In genomic region chr8:120505082-120505511, GRCm38 (mm10) we compare ENCODE assay signal across 8 mouse cellular contexts.
DNase-seq lines count a peak whose midpoint lies in the region; ATAC-seq lines count a peak whose summit lies in the region.

No protein-coding gene starts in this region.

- H3K9me3 ChIP-seq in hindbrain, embryonic 14.5 days (ENCODE audit: control insufficient read depth, low read length) = no peaks in the 10 kb centered on the region
- no peaks in the 10 kb centered on the region for H3K9me3 ChIP-seq in midbrain, embryonic 16.5 days (replicated peaks; ENCODE audit: control insufficient read depth, low read length, poor library complexity, severe bottlenecking)

- ATAC-seq in hindbrain, embryonic 14.5 days (ENCODE audit: low FRiP score) = peak; percentile 5; the same call in 1 of the 2 replicates
- ATAC-seq in midbrain, embryonic 16.5 days = peak; percentile 19; the same call in 1 of the 2 replicates

- WGBS in hindbrain, embryonic 14.5 days = 1% methylated on average over 19 of the region's 19 CpGs
- WGBS in midbrain, embryonic 16.5 days = 2% methylated on average over 19 of the region's 19 CpGs

- H3K4me2 ChIP-seq in hindbrain, embryonic 14.5 days (replicated peaks) = peak overlapping the region; percentile 51
- peak overlapping the region; percentile 61 for H3K4me2 ChIP-seq in midbrain, embryonic 16.5 days (ENCODE audit: low read length)

- H3K9ac ChIP-seq in hindbrain, embryonic 14.5 days = peak overlapping the region; percentile 52
- peak overlapping the region; percentile 61 for H3K9ac ChIP-seq in midbrain, embryonic 16.5 days (ENCODE audit: low read depth, low read length)

- no peaks in the 10 kb centered on the region for H3K27me3 ChIP-seq in hindbrain, embryonic 14.5 days (ENCODE audit: control insufficient read depth, insufficient read depth, low read length)
- no peaks in the 10 kb centered on the region for H3K27me3 ChIP-seq in midbrain, embryonic 16.5 days (ENCODE audit: control insufficient read depth, insufficient read depth, low read depth, low read length)

- H3K4me1 ChIP-seq in hindbrain, embryonic 14.5 days (replicated peaks; ENCODE audit: control insufficient read depth, insufficient read depth, low read length) = peaks cover 86% of the 10 kb centered on the region
- H3K4me1 ChIP-seq in midbrain, embryonic 16.5 days (ENCODE audit: control insufficient read depth, insufficient read depth, low read length) = peaks cover 65% of the 10 kb centered on the region

- H3K4me3 ChIP-seq in hindbrain, embryonic 14.5 days (replicated peaks; ENCODE audit: low read length) = peak overlapping the region; percentile 15
- H3K4me3 ChIP-seq in midbrain, embryonic 16.5 days (ENCODE audit: low read depth, low read length) = peak overlapping the region; percentile 18

- DNase-seq in left cerebral cortex, postnatal 4 days = peak; percentile 56
- DNase-seq in left cerebral cortex, postnatal 14 days (ENCODE audit: low spot score in 2 of 2) = no peak
- DNase-seq in cerebellum, postnatal 36 days = peak; percentile 80 to 84
- no peak for DNase-seq in hindbrain, embryonic 14.5 days (ENCODE audit: low spot score)
- no peak for DNase-seq in layer of hippocampus, postnatal 14 days (ENCODE audit: low spot score in 2 of 2)
- no peak for DNase-seq in left cerebral cortex, postnatal 10 days (ENCODE audit: extremely low spot score in 1 of 2, low spot score in 2 of 2)
- no peak for DNase-seq in gastrocnemius, postnatal 4 days (ENCODE audit: low spot score in 2 of 2)

- no peaks in the 10 kb centered on the region for H3K36me3 ChIP-seq in hindbrain, embryonic 14.5 days (replicated peaks; ENCODE audit: control insufficient read depth, insufficient read depth)
- no peaks in the 10 kb centered on the region for H3K36me3 ChIP-seq in midbrain, embryonic 16.5 days (ENCODE audit: control insufficient read depth, insufficient read depth, low read length)

- peak overlapping the region; percentile 77 for H3K27ac ChIP-seq in hindbrain, embryonic 14.5 days
- H3K27ac ChIP-seq in midbrain, embryonic 16.5 days (ENCODE audit: low read length) = peak overlapping the region; percentile 86

- intact Hi-C loops in left cerebral cortex, postnatal 4 days (cut with DNase I) = no loop called here
- intact Hi-C loops in left cerebral cortex, postnatal 14 days (cut with DNase I) = no loop called here
- intact Hi-C loops in left cerebral cortex, postnatal 10 days (cut with DNase I) = no loop called here

Comparison
In these comparisons a context has a peak if more than half of its experiments do, and no peak if none do; other contexts are left out.
1. DNase-seq: peak in left cerebral cortex, postnatal 4 days (single experiment) and cerebellum, postnatal 36 days (2 of 2); none in left cerebral cortex, postnatal 14 days (0 of 2), hindbrain, embryonic 14.5 days (single experiment), layer of hippocampus, postnatal 14 days (0 of 2), left cerebral cortex, postnatal 10 days (0 of 2) and gastrocnemius, postnatal 4 days (0 of 2).